In genomic region chr4:59847447-59847846, GRCm38 (mm10) we compare ENCODE assay signal across 28 mouse cellular contexts. TPM values are rescaled to one million over a fixed set of nuclear protein-coding genes. Genes with fewer than 3 reads are reported as not detected.
DNase-seq lines count a peak whose midpoint lies in the region; ATAC-seq lines count a peak whose summit lies in the region.
"Had no signal": no experiment of that assay in that cellular context is flagged by ENCODE, and none has a peak within 500 bp of the region (broad histone marks: within the 10 kb centered on the region; RNA-seq: fewer than 3 reads in every experiment).

No protein-coding gene starts in this region.

- peaks cover 99% of the 10 kb centered on the region for H3K4me1 ChIP-seq in megakaryocyte, embryonic 14.5 days
- H3K4me1 ChIP-seq: midbrain, embryonic 10.5 days; midbrain, embryonic 15.5 days had no signal

- peak; percentile 67 for ATAC-seq in cerebellum, adult (ENCODE audit: insufficient number of reproducible peaks, low FRiP score, low TSS enrichment)
- ATAC-seq in megakaryocyte, adult 5-6 weeks (ENCODE audit: poor library complexity, severe bottlenecking): no peak
- ATAC-seq in frontal cortex, adult (ENCODE audit: low TSS enrichment): no peak
- ATAC-seq: intestine, postnatal 0 days; liver, embryonic 12.5 days; liver, postnatal 0 days; lung, postnatal 0 days; midbrain, embryonic 15.5 days had no signal

- no peaks in the 10 kb centered on the region for H3K27me3 ChIP-seq in megakaryocyte, embryonic 14.5 days (replicated peaks)
- H3K27me3 ChIP-seq: forebrain, embryonic 12.5 days; hindbrain, embryonic 13.5 days; liver, embryonic 12.5 days; midbrain, embryonic 15.5 days; neural tube, embryonic 15.5 days had no signal

- H3K9me3 ChIP-seq in megakaryocyte, embryonic 14.5 days: peaks cover 6% of the 10 kb centered on the region
- H3K9me3 ChIP-seq: forebrain, embryonic 12.5 days; G1E; hindbrain, embryonic 13.5 days; liver, embryonic 12.5 days; midbrain, embryonic 15.5 days; neural tube, embryonic 15.5 days had no signal

- DNase-seq in cerebellum, adult 11 months: no peak
- peak; percentile 73 for DNase-seq in cerebellum, adult 9-11 months
- DNase-seq in c-Kit-positive CD71-positive TER-119-positive erythroid progenitor cells, embryonic 14.5 days (ENCODE audit: low spot score): no peak
- DNase-seq in testis, postnatal 10 days (ENCODE audit: low spot score): no peak
- DNase-seq: adrenal gland, postnatal 10 days; gastrocnemius, postnatal 25 days; heart, adult 11 months; heart, postnatal 4 days; layer of hippocampus, postnatal 36 days; left cerebral cortex, postnatal 4 days; liver, postnatal 0 days; right cerebral cortex, postnatal 25 days; thymus, adult 18-20 months; thymus, postnatal 25 days had no signal

- H3K4me3 ChIP-seq in megakaryocyte, embryonic 14.5 days (replicated peaks): peak overlapping the region; percentile 7
- H3K4me3 ChIP-seq: erythroblast, embryonic 14.5 days; forebrain, embryonic 12.5 days; hindbrain, embryonic 13.5 days; liver, embryonic 12.5 days; midbrain, embryonic 10.5 days; midbrain, embryonic 15.5 days; neural tube, embryonic 15.5 days had no signal

- H3K36me3 ChIP-seq in megakaryocyte, embryonic 14.5 days (replicated peaks; ENCODE audit: low read length): peaks cover 59% of the 10 kb centered on the region
- H3K36me3 ChIP-seq: forebrain, embryonic 12.5 days; midbrain, embryonic 15.5 days; neural tube, embryonic 15.5 days had no signal

RNA-seq across cellular contexts. Expression of gene Snx30, which starts 41.8 kb away (rescaled TPM):
- polyA plus RNA-seq in megakaryocyte, embryonic 14.5 days (2012; ENCODE audit: insufficient read depth, low replicate concordance): 12.1 and 19.2 TPM in 2 replicates
- 16.8 and 17.9 TPM in 2 replicates for total RNA-seq in megakaryocyte, adult 5-6 weeks (2015)
- 28.2 and 29.7 TPM in 2 replicates for total RNA-seq in megakaryocyte, adult 5-6 weeks (2017)

RNA-seq across cellular contexts. Expression of gene Inip, which starts 46.1 kb away (rescaled TPM):
- polyA plus RNA-seq in megakaryocyte, embryonic 14.5 days (2012; ENCODE audit: insufficient read depth, low replicate concordance): 6.1 and 9.7 TPM in 2 replicates
- total RNA-seq in megakaryocyte, adult 5-6 weeks (2015): 41.6 and 49.0 TPM in 2 replicates
- 47.3 and 52.7 TPM in 2 replicates for total RNA-seq in megakaryocyte, adult 5-6 weeks (2017)
